Mouse (Mus musculus): ENCODE results near the gene Usp48.

The Usp48 gene

GRCm38 (mm10) chr4:137661547-137661946, 68.0 kb downstream of the Usp48 start:
- DNase-seq (ENCODE audit: low spot score in 2 of 2), result no peak

GRCm38 (mm10) chr4:137663491-137663890, 69.9 kb downstream of the Usp48 start:
- DNase-seq (ENCODE audit: low spot score in 2 of 2), result no peak

- DNase-seq (ENCODE audit: low spot score in 2 of 2), result peak in 1 of 2 experiments; percentile 73
Measured at GRCm38 (mm10) chr4:137664433-137664979, 71.0 kb downstream of the Usp48 start, which contains the start of gene Rap1gap. Gene Rap1gap, plus strand, starts transcription at chr4:137664726.

- DNase-seq (ENCODE audit: low spot score in 2 of 2), result no peak
Measured at GRCm38 (mm10) chr4:137664980-137665675, 71.6 kb downstream of the Usp48 start.

- DNase-seq (ENCODE audit: low spot score in 2 of 2), result no peak
Measured at GRCm38 (mm10) chr4:137665791-137666190, 72.2 kb downstream of the Usp48 start.

GRCm38 (mm10) chr4:137666283-137666957, 72.9 kb downstream of the Usp48 start:
- DNase-seq (ENCODE audit: low spot score in 2 of 2), result no peak

- DNase-seq (ENCODE audit: low spot score in 2 of 2), result no peak
Measured at GRCm38 (mm10) chr4:137666958-137667345, 73.4 kb downstream of the Usp48 start.

- DNase-seq (ENCODE audit: low spot score in 2 of 2), result no peak
Measured at GRCm38 (mm10) chr4:137667747-137668146, 74.2 kb downstream of the Usp48 start.

GRCm38 (mm10) chr4:137671711-137672500, 78.4 kb downstream of the Usp48 start:
- DNase-seq (ENCODE audit: low spot score in 2 of 2), result no peak

GRCm38 (mm10) chr4:137675566-137675965, 82.0 kb downstream of the Usp48 start:
- no peak for DNase-seq (ENCODE audit: low spot score in 2 of 2)

- DNase-seq (ENCODE audit: low spot score in 2 of 2), result peak in 1 of 2 experiments; percentile 84
Measured at GRCm38 (mm10) chr4:137676057-137676456, 82.5 kb downstream of the Usp48 start.

- DNase-seq (ENCODE audit: low spot score in 2 of 2), result no peak
Measured at GRCm38 (mm10) chr4:137676700-137677484, 83.3 kb downstream of the Usp48 start.

GRCm38 (mm10) chr4:137677906-137678305, 84.4 kb downstream of the Usp48 start:
- DNase-seq (ENCODE audit: low spot score in 2 of 2), result no peak

- no peak for DNase-seq (ENCODE audit: low spot score in 2 of 2)
Measured at GRCm38 (mm10) chr4:137678568-137678967, 85.0 kb downstream of the Usp48 start.

- peak; percentile 49 to 67 for DNase-seq (ENCODE audit: low spot score in 2 of 2)
Measured at GRCm38 (mm10) chr4:137679979-137680550, 86.5 kb downstream of the Usp48 start.

GRCm38 (mm10) chr4:137680721-137681120, 87.2 kb downstream of the Usp48 start:
- DNase-seq (ENCODE audit: low spot score in 2 of 2), result no peak

GRCm38 (mm10) chr4:137681408-137682104, 88.0 kb downstream of the Usp48 start:
- DNase-seq (ENCODE audit: low spot score in 2 of 2), result peak; percentile 63 to 72

- DNase-seq (ENCODE audit: low spot score in 2 of 2), result no peak
Measured at GRCm38 (mm10) chr4:137682961-137683453, 89.5 kb downstream of the Usp48 start.

- DNase-seq (ENCODE audit: low spot score in 2 of 2), result no peak
Measured at GRCm38 (mm10) chr4:137684830-137685343, 91.3 kb downstream of the Usp48 start.

- no peak for DNase-seq (ENCODE audit: low spot score in 2 of 2)
Measured at GRCm38 (mm10) chr4:137686303-137686702, 92.7 kb downstream of the Usp48 start.
